Mouse (Mus musculus) limb, embryonic 15.5 days (tissue): ENCODE results near the gene Mansc4. TPM values are rescaled to one million over a fixed set of nuclear protein-coding genes. Genes with fewer than 3 reads are reported as not detected.

Source experiments
- ATAC-seq: fragments of 200-750 bp; cut with Nextera tagmentation; 2 replicates; pipeline ENCODE4 v1.8.0; 2017; ENCODE audit warnings: low read depth, moderate TSS enrichment; ENCODE audit not compliant: insufficient number of reproducible peaks, low FRiP score, low TSS enrichment
- H3K27ac ChIP-seq: fragments of 300-500 bp; sonication (generic); 2 replicates; pipeline ENCODE4 v1.5.1; 2015; ENCODE audit warnings: moderate library complexity, mild to moderate bottlenecking, inconsistent platforms
- H3K27me3 ChIP-seq: fragments of 300-500 bp; sonication (generic); 2 replicates; pipeline ENCODE4 v1.6.1; 2015; ENCODE audit warnings: inconsistent platforms
- H3K36me3 ChIP-seq: fragments of 300-500 bp; sonication (generic); 2 replicates; pipeline ENCODE4 v1.6.1; 2015; ENCODE audit warnings: inconsistent platforms
- H3K4me1 ChIP-seq: fragments of 300-500 bp; sonication (generic); 2 replicates; pipeline ENCODE4 v1.6.1; 2015; ENCODE audit warnings: inconsistent platforms
- H3K4me2 ChIP-seq: fragments of 300-500 bp; sonication (generic); 2 replicates; pipeline ENCODE4 v1.6.1; 2015; ENCODE audit warnings: mild to moderate bottlenecking, inconsistent platforms
- H3K4me3 ChIP-seq: fragments of 300-500 bp; sonication (generic); 2 replicates; pipeline ENCODE4 v1.5.1; 2015; ENCODE audit warnings: mild to moderate bottlenecking, inconsistent platforms
- H3K9ac ChIP-seq: fragments of 300-500 bp; sonication (generic); 2 replicates; pipeline ENCODE4 v1.6.1; 2015; ENCODE audit warnings: inconsistent platforms
- H3K9me3 ChIP-seq: fragments of 300-500 bp; sonication (generic); 2 replicates; pipeline ENCODE4 v1.6.1; 2016; ENCODE audit warnings: inconsistent platforms
- WGBS: fragments of 180-500 bp; shearing (Covaris S2); methylation state at CpG from one replicate; pipeline ENCODE4 v1.1.7; 2015; 5-methylcytosine and 5-hydroxymethylcytosine counted together
- polyA plus RNA-seq: library from polyadenylated mRNA; unstranded; fragments of >200 nt; fragmentation: Nextera tagmentation; extraction: Ambion mirVana; gene quantifications from 2 replicates; pipeline ENCODE4 v1.2.1, GENCODE M21; 2015

Mansc4 gene
- polyA plus RNA-seq, 1 experiment from 2014 or later = 0.82 TPM

- Histone ChIP-seq H3K27me3 (no peaks in the 10 kb centered on the region), H3K36me3 (peaks cover 73% of the 10 kb centered on the region), H3K27ac (no peak overlapping the region), H3K4me2 (no peak overlapping the region), H3K4me3 (no peak overlapping the region), H3K9me3 (no peaks in the 10 kb centered on the region), H3K9ac (no peak overlapping the region), H3K4me1 (peaks cover under 1% of the 10 kb centered on the region; the same call in 1 of the 2 replicates)
- 93% methylated on average over 13 of the region's 13 CpGs for WGBS
- ATAC-seq = no peak
Observed at GRCm38 (mm10) chr6:147049239-147049805, 37.5 kb downstream of the Mansc4 start.

GRCm38 (mm10) chr6:147043633-147044032 is 43.2 kb downstream of the Mansc4 start:
- H3K9me3 ChIP-seq = no peaks in the 10 kb centered on the region
- H3K36me3 ChIP-seq = peaks cover 28% of the 10 kb centered on the region
- H3K27ac ChIP-seq = no peak overlapping the region
- ATAC-seq = no peak
- H3K4me2 ChIP-seq = peak overlapping the region; percentile 63
- H3K4me1 ChIP-seq = peaks cover 13% of the 10 kb centered on the region
- H3K27me3 ChIP-seq = no peaks in the 10 kb centered on the region
- peak overlapping the region; percentile 85 for H3K4me3 ChIP-seq
- H3K9ac ChIP-seq = peak overlapping the region; percentile 86; the same call in 1 of the 2 replicates
- WGBS = 45% methylated on average over 7 of the region's 7 CpGs

- no peaks in the 10 kb centered on the region for H3K27me3 ChIP-seq
- ATAC-seq = peak; percentile 91
- H3K4me2 ChIP-seq = peak within 1 kb of the TSS; percentile 63
- peaks cover 17% of the 10 kb centered on the region for H3K36me3 ChIP-seq
- 4% methylated on average over 64 of the region's 66 CpGs for WGBS
- peak within 1 kb of the TSS; percentile 86 for H3K9ac ChIP-seq
- H3K4me1 ChIP-seq = peaks cover 13% of the 10 kb centered on the region
- no peaks in the 10 kb centered on the region for H3K9me3 ChIP-seq
- peak within 1 kb of the TSS; percentile 85 for H3K4me3 ChIP-seq
- peak within 1 kb of the TSS; percentile 89 for H3K27ac ChIP-seq
Observed at GRCm38 (mm10) chr6:147042291-147043290, 44.2 kb downstream of the Mansc4 start, which contains the start of gene Mrps35. Gene Mrps35 (plus strand): TSS chr6:147042764.

- H3K36me3 ChIP-seq = peaks cover 58% of the 10 kb centered on the region
- no peak for ATAC-seq
- H3K9me3 ChIP-seq = no peaks in the 10 kb centered on the region
- no peak within 1 kb of the TSS for H3K4me3 ChIP-seq
- no peaks in the 10 kb centered on the region for H3K4me1 ChIP-seq
- no peaks in the 10 kb centered on the region for H3K27me3 ChIP-seq
- no peak within 1 kb of the TSS for H3K27ac ChIP-seq
- H3K9ac ChIP-seq = no peak within 1 kb of the TSS
- 53% methylated on average over 13 of the region's 13 CpGs for WGBS
- H3K4me2 ChIP-seq = no peak within 1 kb of the TSS
Observed at GRCm38 (mm10) chr6:147032303-147032925, 54.4 kb downstream of the Mansc4 start, which contains the start of gene Rep15. Gene Rep15 (plus strand): TSS chr6:147032584.

GRCm38 (mm10) chr6:147030096-147030885 is 56.5 kb downstream of the Mansc4 start:
- WGBS = 87% methylated on average over 15 of the region's 15 CpGs
- Histone ChIP-seq H3K36me3 (peaks cover 79% of the 10 kb centered on the region), H3K9me3 (no peaks in the 10 kb centered on the region), H3K4me1 (no peaks in the 10 kb centered on the region), H3K9ac (no peak overlapping the region), H3K27ac (no peak overlapping the region), H3K27me3 (no peaks in the 10 kb centered on the region), H3K4me2 (no peak overlapping the region), H3K4me3 (no peak overlapping the region)
- no peak for ATAC-seq

- no peak overlapping the region for H3K4me3 ChIP-seq
- H3K36me3 ChIP-seq = peaks cover 84% of the 10 kb centered on the region
- H3K27me3 ChIP-seq = no peaks in the 10 kb centered on the region
- no peaks in the 10 kb centered on the region for H3K9me3 ChIP-seq
- ATAC-seq = no peak
- no peak overlapping the region for H3K4me2 ChIP-seq
- no peaks in the 10 kb centered on the region for H3K4me1 ChIP-seq
- no peak overlapping the region for H3K27ac ChIP-seq
- no peak overlapping the region for H3K9ac ChIP-seq
- WGBS = 94% methylated on average over 9 of the region's 9 CpGs
Observed at GRCm38 (mm10) chr6:147029591-147029990, 57.2 kb downstream of the Mansc4 start.

GRCm38 (mm10) chr6:147028396-147028795 is 58.4 kb downstream of the Mansc4 start:
- WGBS = 89% methylated on average over 2 of the region's 2 CpGs

More at GRCm38 (mm10) chr6:147028396-147028795, 58.4 kb downstream of the Mansc4 start:
- Histone ChIP-seq H3K27me3 (no peaks in the 10 kb centered on the region), H3K4me2 (no peak overlapping the region), H3K4me3 (no peak overlapping the region), H3K36me3 (peaks cover 81% of the 10 kb centered on the region), H3K27ac (no peak overlapping the region), H3K9ac (no peak overlapping the region), H3K9me3 (no peaks in the 10 kb centered on the region), H3K4me1 (no peaks in the 10 kb centered on the region)
- no peak for ATAC-seq

Other genes with a start within 250 kb of the Mansc4 start
- gene Smco2, start 236.9 kb downstream of the Mansc4 start, polyA plus RNA-seq = not detected in 2 replicates
- gene Ppfibp1, start 198.5 kb downstream of the Mansc4 start, polyA plus RNA-seq = 60.8 and 63.5 TPM in 2 replicates
- gene 1700034J05Rik, start 132.6 kb downstream of the Mansc4 start, polyA plus RNA-seq = 0.13 and 0.16 TPM in 2 replicates
- 0.98 and 1.2 TPM in 2 replicates for gene Rep15, start 54.4 kb downstream of the Mansc4 start, polyA plus RNA-seq
- gene Mrps35, start 44.3 kb downstream of the Mansc4 start, polyA plus RNA-seq = 78.9 and 90.0 TPM in 2 replicates
- 7.6 and 8.3 TPM in 2 replicates for gene Klhl42, start 4.3 kb upstream of the Mansc4 start, polyA plus RNA-seq
- gene Pthlh, start 177.2 kb upstream of the Mansc4 start, polyA plus RNA-seq = 9.7 and 11.4 TPM in 2 replicates